Mouse (Mus musculus) frontal cortex, adult (tissue): ENCODE results near the gene Slc6a6.

Source experiments
- ATAC-seq: cut with Nextera tagmentation; 2 replicates; pipeline ENCODE4 v1.9.2; 2017; ENCODE audit warnings: mild to moderate bottlenecking, moderate library complexity, mixed read lengths; ENCODE audit not compliant: low TSS enrichment

The Slc6a6 gene

DNA sequence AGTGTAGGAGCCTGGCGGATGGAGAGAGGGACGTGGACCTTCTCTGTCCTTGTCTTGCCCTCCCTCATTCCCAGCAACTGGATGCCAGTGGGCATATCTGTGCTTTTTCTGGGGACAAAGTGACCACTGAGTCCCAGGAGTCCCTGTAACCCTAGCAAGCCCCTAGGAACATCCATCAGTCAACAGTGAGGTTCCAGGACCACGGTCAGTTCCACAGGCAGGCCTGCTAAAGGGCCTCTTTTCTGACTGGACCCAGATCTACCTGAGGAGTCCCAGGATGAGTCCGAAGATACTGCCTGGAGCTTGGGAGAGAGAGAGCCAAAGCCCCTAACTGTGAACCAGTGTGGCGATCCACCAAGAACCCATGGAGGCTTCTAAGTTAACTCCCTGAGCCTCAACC, 90.1 kb downstream of the Slc6a6 start:
- ATAC-seq = no peak

- ATAC-seq = peak; percentile 77
Measured at GRCm38 (mm10) chr6:91776543-91776942, 92.7 kb downstream of the Slc6a6 start.

DNA sequence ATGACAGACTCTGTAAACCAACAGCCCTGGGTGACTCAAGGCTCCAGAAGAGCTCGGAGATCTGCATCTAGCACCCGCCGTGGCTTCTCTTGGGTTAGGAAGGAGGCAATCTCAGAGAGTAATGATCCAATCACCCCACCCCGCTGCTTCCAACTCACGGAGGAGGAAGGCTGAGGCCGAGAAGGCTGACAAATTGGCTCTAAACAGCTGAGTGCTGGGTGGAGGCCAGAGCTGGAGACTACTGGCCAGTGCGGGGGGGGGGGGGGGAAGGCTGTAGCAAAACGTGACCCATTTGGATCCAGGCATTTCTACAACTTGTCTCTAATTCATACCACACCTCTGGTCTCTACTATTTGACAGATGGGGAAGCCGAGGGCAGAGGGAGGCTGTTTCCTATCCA, 95.4 kb downstream of the Slc6a6 start:
- no peak for ATAC-seq

GRCm38 (mm10) chr6:91785018-91785417, 101.2 kb downstream of the Slc6a6 start:
- ATAC-seq = no peak

GRCm38 (mm10) chr6:91788311-91788798, 104.5 kb downstream of the Slc6a6 start:
- no peak for ATAC-seq

GRCm38 (mm10) chr6:91795640-91796039, 111.8 kb downstream of the Slc6a6 start:
- no peak for ATAC-seq

DNA sequence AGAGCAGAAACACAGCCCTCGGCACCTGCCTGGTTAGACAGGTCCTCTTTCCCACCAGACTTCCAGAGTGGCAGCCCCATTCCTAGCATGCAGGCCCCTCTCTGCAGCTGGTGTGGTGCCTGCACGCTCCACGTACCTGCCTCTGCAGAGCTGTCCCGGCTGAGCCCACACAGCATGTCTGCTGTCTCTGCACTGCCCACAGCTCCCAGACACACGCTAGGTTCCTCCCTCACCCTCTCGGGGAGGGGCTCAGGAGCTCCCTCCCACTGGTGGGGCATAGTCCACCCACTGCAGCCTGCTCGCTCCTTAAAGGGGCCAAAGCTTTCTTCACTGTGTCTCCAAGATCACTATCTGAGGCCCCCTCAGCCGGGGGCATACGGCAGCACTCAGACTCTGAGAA, 112.2 kb downstream of the Slc6a6 start:
- peak; percentile 87 for ATAC-seq

DNA sequence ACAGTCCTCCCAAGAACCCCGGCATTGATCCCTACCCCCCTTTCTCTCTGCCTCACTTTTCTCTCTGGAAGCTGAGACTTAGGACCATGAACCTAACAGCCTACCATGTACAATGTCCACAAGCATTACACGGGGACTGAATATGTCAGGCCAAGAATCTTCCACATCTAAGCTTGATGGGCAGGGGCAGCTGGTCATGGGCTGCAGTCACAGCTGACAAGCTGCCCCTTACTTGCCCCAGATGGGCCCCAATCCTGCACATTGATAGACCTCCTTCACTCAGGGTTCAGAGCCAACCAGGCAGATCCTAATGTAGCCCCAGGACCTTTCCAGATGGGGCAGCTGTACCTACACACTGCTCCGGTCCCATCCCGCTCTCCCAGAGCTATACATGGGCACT, 112.9 kb downstream of the Slc6a6 start:
- ATAC-seq = no peak

GRCm38 (mm10) chr6:91798496-91798895, 114.6 kb downstream of the Slc6a6 start:
- peak; percentile 17 for ATAC-seq

DNA sequence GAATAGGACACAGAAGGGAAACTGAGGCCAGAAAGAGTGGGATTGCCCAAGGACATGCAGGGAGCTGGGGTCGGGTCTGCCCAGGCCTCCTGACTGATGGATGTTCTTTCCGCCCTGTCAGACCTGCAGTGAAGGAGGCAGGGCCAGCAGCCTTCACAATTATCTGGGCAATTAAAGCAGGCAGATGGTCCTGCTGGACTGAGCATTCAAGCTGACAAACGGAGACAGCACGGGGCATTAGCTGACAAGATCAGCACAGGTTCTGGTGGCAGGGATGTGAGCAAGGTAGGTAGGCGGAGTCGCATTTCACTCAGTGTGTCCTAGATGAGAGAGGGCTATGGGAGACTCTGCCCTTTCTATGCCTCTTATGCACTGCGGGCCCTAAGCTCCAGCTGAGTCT, 120.3 kb downstream of the Slc6a6 start:
- ATAC-seq = no peak

- peak; percentile 83 for ATAC-seq
Measured at GRCm38 (mm10) chr6:91807169-91807568, 123.3 kb downstream of the Slc6a6 start.

GRCm38 (mm10) chr6:91808022-91808421, 124.2 kb downstream of the Slc6a6 start:
- no peak for ATAC-seq
